Mouse (Mus musculus) gastrocnemius, postnatal 25 days (tissue): ENCODE measurements around the gene Plcd3. TPM values are rescaled to one million over a fixed set of nuclear protein-coding genes. Genes with fewer than 3 reads are reported as not detected.

ENCODE experiments used
- total RNA-seq, 2 experiments: library from RNA; stranded (reverse); gene quantifications; 1 replicate in 1 of 2; 2 replicates in 1 of 2; pipeline ENCODE4 v1.2.3; 2021

The Plcd3 gene
- total RNA-seq, 2 experiments from 2014 or later = 3.2 to 3.9 TPM

Other genes with a start within 250 kb of the Plcd3 start
- 10 to 100 TPM; 23.7 to 25.5 TPM for gene Eftud2, start 220.7 kb downstream of the Plcd3 start, total RNA-seq
- not detected for gene Ccdc103, start 220.5 kb downstream of the Plcd3 start, total RNA-seq
- gene Fam187a, start 216.5 kb downstream of the Plcd3 start, total RNA-seq = not detected
- not detected for gene Gfap, start 200.7 kb downstream of the Plcd3 start, total RNA-seq
- under 1 TPM; 0.26 to 0.67 TPM for gene Kif18b, start 176.5 kb downstream of the Plcd3 start, total RNA-seq
- under 1 TPM in 1 of 2 experiments, not detected in 1; 0.18 TPM for gene C1ql1, start 155.0 kb downstream of the Plcd3 start, total RNA-seq
- gene Nmt1, start 73.5 kb downstream of the Plcd3 start, total RNA-seq = 10 to 100 TPM; 35.6 to 36.7 TPM
- gene Dcakd, start 73.3 kb downstream of the Plcd3 start, total RNA-seq = 10 to 100 TPM; 22.0 to 28.2 TPM
- 10 to 100 TPM; 23.7 to 29.7 TPM for gene Acbd4, start within 50 bp of the Plcd3 start, total RNA-seq
- 10 to 100 TPM; 17.4 to 19.0 TPM for gene Hexim1, start 14.6 kb upstream of the Plcd3 start, total RNA-seq
- 1 to 10 TPM; 1.0 to 1.9 TPM for gene Hexim2, start 30.8 kb upstream of the Plcd3 start, total RNA-seq
- 1 to 10 TPM; 4.7 to 4.9 TPM for gene Fmnl1, start 69.4 kb upstream of the Plcd3 start, total RNA-seq
- gene 1700023F06Rik, start 106.9 kb upstream of the Plcd3 start, total RNA-seq = not detected
- not detected for gene Spata32, start 116.8 kb upstream of the Plcd3 start, total RNA-seq
- 1 to 10 TPM; 2.8 to 4.1 TPM for gene Map3k14, start 165.8 kb upstream of the Plcd3 start, total RNA-seq